Comparison of ENCODE assay signal across 14 mouse cellular contexts in genomic region chr12:84854392-84855033, GRCm38 (mm10). TPM values are rescaled to one million over a fixed set of nuclear protein-coding genes. Genes with fewer than 3 reads are reported as not detected.
A peak's percentile ranks its signal among the peaks of the same experiment; 100 is the strongest.
DNase-seq lines count a peak whose midpoint lies in the region; ATAC-seq lines count a peak whose summit lies in the region.
"Had no signal": no experiment of that assay in that cellular context is flagged by ENCODE, and none has a peak within 500 bp of the region (broad histone marks: within the 10 kb centered on the region; RNA-seq: fewer than 3 reads in every experiment).

No protein-coding gene starts in this region.

- no peak overlapping the region for H3K4me2 ChIP-seq in heart, embryonic 13.5 days
- H3K4me2 ChIP-seq in liver, embryonic 11.5 days, result peak overlapping the region; percentile 10; the same call in 1 of the 2 replicates
- H3K4me2 ChIP-seq: forebrain, embryonic 15.5 days; neural tube, embryonic 15.5 days had no signal

- H3K4me3 ChIP-seq in heart, embryonic 13.5 days, result no peak overlapping the region
- no peak overlapping the region for H3K4me3 ChIP-seq in liver, embryonic 11.5 days (ENCODE audit: low read depth, low read length)
- no peak overlapping the region for H3K4me3 ChIP-seq in limb, embryonic 10.5 days
- H3K4me3 ChIP-seq: forebrain, embryonic 15.5 days; neural tube, embryonic 15.5 days had no signal

- 71% methylated on average over 4 of the region's 4 CpGs for WGBS in heart, embryonic 13.5 days
- 52% methylated on average over 4 of the region's 4 CpGs for WGBS in liver, embryonic 11.5 days
- WGBS in limb, embryonic 10.5 days, result 93% methylated on average over 4 of the region's 4 CpGs

- peaks cover 13% of the 10 kb centered on the region for H3K4me1 ChIP-seq in heart, embryonic 13.5 days
- H3K4me1 ChIP-seq in liver, embryonic 11.5 days (replicated peaks; ENCODE audit: control insufficient read depth, insufficient read depth, low read length), result peaks cover 31% of the 10 kb centered on the region
- peaks cover 35% of the 10 kb centered on the region for H3K4me1 ChIP-seq in limb, embryonic 10.5 days
- H3K4me1 ChIP-seq: forebrain, embryonic 15.5 days; neural tube, embryonic 15.5 days had no signal

- ATAC-seq in heart, embryonic 13.5 days (ENCODE audit: extremely low read depth, insufficient number of reproducible peaks, low FRiP score, low TSS enrichment), result 0 out of 2 replicates have a peak, but pooled peaks have one; percentile 10
- ATAC-seq in liver, embryonic 11.5 days (replicated peaks; ENCODE audit: low FRiP score), result peak; percentile 93
- peak; percentile 66 for ATAC-seq in megakaryocyte progenitor cell, adult 5-6 weeks (replicated peaks; ENCODE audit: poor library complexity)
- ATAC-seq: forebrain, embryonic 15.5 days; hindbrain, embryonic 16.5 days; Patski had no signal

- H3K27ac ChIP-seq in heart, embryonic 13.5 days (replicated peaks), result no peak overlapping the region
- H3K27ac ChIP-seq in liver, embryonic 11.5 days (ENCODE audit: low read depth, low read length), result peak overlapping the region; percentile 72
- H3K27ac ChIP-seq in limb, embryonic 10.5 days, result no peak overlapping the region
- H3K27ac ChIP-seq: forebrain, embryonic 15.5 days; neural tube, embryonic 15.5 days had no signal

- peaks cover 32% of the 10 kb centered on the region for H3K27me3 ChIP-seq in heart, embryonic 13.5 days (replicated peaks)
- 0 out of 2 replicates have a peak, but pooled peaks cover 6% of the 10 kb centered on the region for H3K27me3 ChIP-seq in liver, embryonic 11.5 days (replicated peaks; ENCODE audit: control insufficient read depth, insufficient read depth, low read length)
- peaks cover 17% of the 10 kb centered on the region; the same call in 1 of the 2 replicates for H3K27me3 ChIP-seq in limb, embryonic 10.5 days (ENCODE audit: low read depth, poor library complexity, severe bottlenecking)
- H3K27me3 ChIP-seq: forebrain, embryonic 15.5 days; neural tube, embryonic 15.5 days; Patski had no signal

- DNase-seq in heart, adult 9 months (ENCODE audit: low spot score in 2 of 2), result no peak
- DNase-seq in c-Kit-positive CD71-positive TER-119-negative erythroid progenitor cells, embryonic 14.5 days (ENCODE audit: low read depth), result peak; percentile 51
- no peak for DNase-seq in liver, embryonic 11.5 days (ENCODE audit: low spot score)
- no peak for DNase-seq in kidney, postnatal 10 days
- no peak for DNase-seq in limb, embryonic 10.5 days (ENCODE audit: low spot score)
- no peak for DNase-seq in Muller cell, postnatal 12 days (ENCODE audit: inconsistent ontology term)
- DNase-seq: cerebellum, postnatal 36 days; kidney, adult 2 months had no signal

- H3K36me3 ChIP-seq in heart, embryonic 13.5 days, result no peaks in the 10 kb centered on the region
- no peaks in the 10 kb centered on the region for H3K36me3 ChIP-seq in liver, embryonic 11.5 days (ENCODE audit: control insufficient read depth, insufficient read depth, low read length)
- no peaks in the 10 kb centered on the region for H3K36me3 ChIP-seq in limb, embryonic 10.5 days
- H3K36me3 ChIP-seq: forebrain, embryonic 15.5 days; neural tube, embryonic 15.5 days had no signal

- no peaks in the 10 kb centered on the region for H3K9me3 ChIP-seq in heart, embryonic 13.5 days
- H3K9me3 ChIP-seq in liver, embryonic 11.5 days (ENCODE audit: control insufficient read depth, low read length), result no peaks in the 10 kb centered on the region
- no peaks in the 10 kb centered on the region for H3K9me3 ChIP-seq in limb, embryonic 10.5 days (replicated peaks)
- H3K9me3 ChIP-seq: forebrain, embryonic 15.5 days; neural tube, embryonic 15.5 days had no signal

- H3K9ac ChIP-seq in heart, embryonic 13.5 days, result no peak overlapping the region
- no peak overlapping the region for H3K9ac ChIP-seq in liver, embryonic 11.5 days (ENCODE audit: low read depth, low read length)
- H3K9ac ChIP-seq: forebrain, embryonic 15.5 days; neural tube, embryonic 15.5 days had no signal

RNA-seq across cellular contexts. Expression of gene Ltbp2, which starts 21.8 kb away (rescaled TPM):
- 1.8 TPM in 2 replicates for polyA plus RNA-seq in heart, embryonic 13.5 days (2015; fragmentation: Nextera tagmentation; extraction: Ambion mirVana)
- 0.16 and 0.29 TPM in 2 replicates for polyA plus RNA-seq in liver, embryonic 11.5 days (2014; fragmentation: Nextera tagmentation; extraction: Ambion mirVana)
- total RNA-seq in megakaryocyte progenitor cell, adult 5-6 weeks (2015), result not detected in 2 replicates
- total RNA-seq in megakaryocyte progenitor cell, adult 5-6 weeks (2017), result 1.2 TPM in 1 of 2 replicates, not detected in the other
- polyA plus RNA-seq in limb, embryonic 10.5 days (2016; fragmentation: Nextera tagmentation; extraction: Ambion mirVana), result 0.03 TPM in 1 of 2 replicates, not detected in the other

Comparison
In these comparisons a context has a peak if more than half of its experiments do, and no peak if none do; other contexts are left out.
1. ATAC-seq: peak in every context shown above with its lines; median percentile 93 in liver, embryonic 11.5 days; 66 in megakaryocyte progenitor cell, adult 5-6 weeks; 10 in heart, embryonic 13.5 days.